Comparison of ENCODE assay signal across 9 mouse cellular contexts in the genomic region with DNA sequence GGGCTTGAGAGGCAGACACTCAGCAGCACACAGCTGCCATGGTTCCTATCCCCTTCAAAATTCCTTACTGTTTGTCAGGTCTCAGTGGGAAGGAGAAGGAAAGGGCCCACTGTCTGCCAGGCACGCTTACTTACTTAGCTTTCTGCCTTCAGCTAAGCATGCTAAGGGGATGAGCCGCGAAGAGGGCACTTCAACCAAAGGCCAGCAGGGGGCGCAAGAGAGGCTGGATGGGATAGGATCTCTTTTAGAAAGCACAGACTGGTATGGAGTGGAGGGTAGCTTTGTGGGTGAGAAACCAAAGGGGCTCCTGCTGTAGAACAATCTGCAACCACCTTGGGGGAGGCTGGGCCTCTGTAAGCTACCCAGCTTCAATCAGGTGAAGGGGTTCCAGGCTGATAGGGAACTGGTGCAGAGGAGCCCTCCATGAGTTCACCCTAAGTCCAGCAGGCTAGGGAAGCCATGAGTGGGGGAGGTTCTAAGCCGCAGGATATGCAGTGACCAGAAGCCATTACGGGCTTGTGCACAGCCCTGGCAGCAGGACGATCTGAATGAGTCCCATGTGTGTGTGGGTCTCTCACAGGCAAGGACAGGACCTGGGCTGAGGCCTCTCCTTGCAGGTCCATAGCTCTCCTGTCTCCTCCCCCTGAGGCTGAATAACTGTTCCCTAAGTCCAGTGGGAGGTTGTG. TPM values are rescaled to one million over a fixed set of nuclear protein-coding genes. Genes with fewer than 3 reads are reported as not detected.
DNase-seq lines count a peak whose midpoint lies in the region; ATAC-seq and TF ChIP-seq lines count a peak whose summit lies in the region.
"Had no signal": no experiment of that assay in that cellular context is flagged by ENCODE, and none has a peak within 500 bp of the region (broad histone marks: within the 10 kb centered on the region; RNA-seq: fewer than 3 reads in every experiment).

No protein-coding gene starts in this region.

- H3K9me3 ChIP-seq in ES-E14 (ENCODE audit: control insufficient read depth, insufficient read depth, low read depth, low read length): no peaks in the 10 kb centered on the region
- no peaks in the 10 kb centered on the region for H3K9me3 ChIP-seq in lung, postnatal 0 days (ENCODE audit: low read length)
- H3K9me3 ChIP-seq: limb, embryonic 12.5 days had no signal

- H3K27me3 ChIP-seq in lung, postnatal 0 days (replicated peaks; ENCODE audit: insufficient read depth, low read length): no peaks in the 10 kb centered on the region
- H3K27me3 ChIP-seq: limb, embryonic 12.5 days had no signal

- TF ChIP-seq EP300 in lung, postnatal 0 days (IDR thresholded peaks at IDR 0.05): no peak

- TF ChIP-seq POLR2A in brain, embryonic 14.5 days (IDR thresholded peaks at IDR 0.05; ENCODE audit: borderline replicate concordance, extremely low read depth, insufficient read depth, insufficient read length, poor library complexity, severe bottlenecking): no peak

- ATAC-seq in erythroid progenitor cell, adult 5-6 weeks (replicated peaks; ENCODE audit: low FRiP score, poor library complexity, severe bottlenecking): peak; percentile 47; the same call in 1 of the 2 replicates
- peak; percentile 81 to 86; a peak in 3 of 4 replicates for ATAC-seq in hematopoietic stem cell, adult 5-6 weeks (replicated peaks in 1 of 2; ENCODE audit: insufficient read depth in 1 of 2, low FRiP score in 2 of 2, low TSS enrichment in 1 of 2, low read depth in 1 of 2, poor library complexity in 2 of 2, severe bottlenecking in 2 of 2)
- ATAC-seq in lung, postnatal 0 days: peak; percentile 33; the same call in 1 of the 2 replicates

- H3K4me2 ChIP-seq in lung, postnatal 0 days (replicated peaks; ENCODE audit: low read depth, low read length): no peak overlapping the region
- H3K4me2 ChIP-seq: limb, embryonic 12.5 days had no signal

- no peaks in the 10 kb centered on the region for H3K4me1 ChIP-seq in ES-E14 (ENCODE audit: control insufficient read depth in 2 of 2, insufficient read depth in 2 of 2, low read length in 2 of 2, poor library complexity in 1 of 2)
- no peaks in the 10 kb centered on the region for H3K4me1 ChIP-seq in lung, postnatal 0 days (ENCODE audit: insufficient read depth, low read depth, low read length)
- H3K4me1 ChIP-seq: limb, embryonic 12.5 days had no signal

- in situ Hi-C loops in ES-E14 (cut with MboI; ENCODE audit: low sequenced_read_pairs in 2 of 2, unreplicated experiment in 2 of 2): no loop called here

- H3K36me3 ChIP-seq in ES-E14 (ENCODE audit: control insufficient read depth, insufficient read depth, low read length, poor library complexity, severe bottlenecking): no peaks in the 10 kb centered on the region
- no peaks in the 10 kb centered on the region for H3K36me3 ChIP-seq in lung, postnatal 0 days (ENCODE audit: insufficient read depth, low read length)
- H3K36me3 ChIP-seq: limb, embryonic 12.5 days had no signal

- TF ChIP-seq CTCF in brain, embryonic 14.5 days (IDR thresholded peaks at IDR 0.05; ENCODE audit: borderline replicate concordance, extremely low read depth, insufficient read depth, insufficient read length): peak; percentile 93
- TF ChIP-seq CTCF in lung, postnatal 0 days (IDR thresholded peaks at IDR 0.05): peak; percentile 95

- peak; percentile 86 for DNase-seq in ES-E14 (ENCODE audit: low read depth, low spot score)
- DNase-seq in brain, embryonic 14.5 days (ENCODE audit: low read depth): peak; percentile 82
- DNase-seq in layer of hippocampus, adult 18-20 months (ENCODE audit: low spot score in 2 of 2): peak; percentile 60 to 86
- DNase-seq in lung, postnatal 0 days (ENCODE audit: low spot score): peak; percentile 80
- peak; percentile 81 for DNase-seq in ovary, postnatal 36 days (ENCODE audit: low spot score)
- DNase-seq in thymus, postnatal 25 days: peak; percentile 89

- no peak overlapping the region for H3K27ac ChIP-seq in ES-E14 (ENCODE audit: insufficient read depth, low read depth, low read length, poor library complexity, severe bottlenecking)
- H3K27ac ChIP-seq in lung, postnatal 0 days (ENCODE audit: low read length): no peak overlapping the region
- H3K27ac ChIP-seq: limb, embryonic 12.5 days had no signal

- no peak overlapping the region for H3K9ac ChIP-seq in ES-E14 (ENCODE audit: insufficient read depth, low read depth, low read length, poor library complexity, severe bottlenecking)
- no peak overlapping the region for H3K9ac ChIP-seq in lung, postnatal 0 days (replicated peaks; ENCODE audit: low read depth)
- H3K9ac ChIP-seq: limb, embryonic 12.5 days had no signal

- WGBS in lung, postnatal 0 days: 30% methylated on average over 7 of the region's 7 CpGs

- no peak overlapping the region for H3K4me3 ChIP-seq in ES-E14 (ENCODE audit: insufficient read depth in 1 of 2, low read depth in 1 of 2, low read length in 2 of 2, poor library complexity in 1 of 2, severe bottlenecking in 1 of 2)
- no peak overlapping the region for H3K4me3 ChIP-seq in lung, postnatal 0 days (ENCODE audit: low read depth, low read length)
- H3K4me3 ChIP-seq: limb, embryonic 12.5 days had no signal

TF ChIP-seq in ES-E14, 5 proteins besides CTCF, POLR2A, EP300 and RAD21:
- peak; percentile 38; the same call in 1 of the 2 replicates for TF ChIP-seq ZC3H11A (IDR thresholded peaks at IDR 0.05; ENCODE audit: borderline replicate concordance, low read depth, low read length)
- TF ChIP-seq ZNF384 (IDR thresholded peaks at IDR 0.05; ENCODE audit: low read depth, low read length): no peak

RNA-seq across cellular contexts. Expression of a gene that starts 19.5 kb away (rescaled TPM):
- 0.26 and 0.98 TPM in 2 replicates for total RNA-seq in ES-E14 (2012; rRNA removed)
- 0.06 and 0.12 TPM in 2 replicates for polyA plus RNA-seq in brain, embryonic 14.5 days (2012; rRNA removed)
- total RNA-seq in erythroid progenitor cell, adult 5-6 weeks (2015; ENCODE audit: low replicate concordance): not detected in 2 replicates
- total RNA-seq in erythroid progenitor cell, adult 5-6 weeks (2017; ENCODE audit: low replicate concordance): not detected in 2 replicates
- not detected in 2 replicates for total RNA-seq in hematopoietic stem cell, adult 5-6 weeks (2017)
- total RNA-seq in layer of hippocampus, adult 18-20 months (2021): not detected
- 0.11 and 0.13 TPM in 2 replicates for polyA plus RNA-seq in lung, postnatal 0 days (2015; fragmentation: Nextera tagmentation; extraction: Ambion mirVana)

RNA-seq across cellular contexts. Expression of a gene that starts 49.5 kb away (rescaled TPM):
- total RNA-seq in ES-E14 (2012; rRNA removed): 5.8 and 6.3 TPM in 2 replicates
- 40.1 and 41.2 TPM in 2 replicates for polyA plus RNA-seq in brain, embryonic 14.5 days (2012; rRNA removed)
- total RNA-seq in erythroid progenitor cell, adult 5-6 weeks (2015; ENCODE audit: low replicate concordance): 1.3 and 4.7 TPM in 2 replicates
- 1.8 and 3.6 TPM in 2 replicates for total RNA-seq in erythroid progenitor cell, adult 5-6 weeks (2017; ENCODE audit: low replicate concordance)
- 10.1 and 22.8 TPM in 2 replicates for total RNA-seq in hematopoietic stem cell, adult 5-6 weeks (2017)
- 1 to 10 TPM; 7.3 to 9.7 TPM for total RNA-seq in layer of hippocampus, adult 18-20 months (2021)
- polyA plus RNA-seq in lung, postnatal 0 days (2015; fragmentation: Nextera tagmentation; extraction: Ambion mirVana): 34.8 and 36.3 TPM in 2 replicates

Comparison
In these comparisons a context has a peak if more than half of its experiments do, and no peak if none do; other contexts are left out.
1. ATAC-seq: peak in every context shown above with its lines; median percentile 84 in hematopoietic stem cell, adult 5-6 weeks; 47 in erythroid progenitor cell, adult 5-6 weeks; 33 in lung, postnatal 0 days.